Mouse (Mus musculus) myocyte (in vitro differentiated cells): ENCODE measurements around the gene Txn2. TPM values are rescaled to one million over a fixed set of nuclear protein-coding genes. Genes with fewer than 3 reads are reported as not detected.
A peak's percentile ranks its signal among the peaks of the same experiment; 100 is the strongest.

Experiments
- H3K27me3 ChIP-seq: one replicate; pipeline ENCODE4 v1.6.1; 2011; ENCODE audit not compliant: control insufficient read depth, insufficient read depth, insufficient read length
- H3K36me3 ChIP-seq: one replicate; pipeline ENCODE4 v1.6.1; 2011; ENCODE audit not compliant: control insufficient read depth, insufficient read depth
- H3K4me2 ChIP-seq: one replicate; pipeline ENCODE4 v1.6.1; 2011; ENCODE audit warnings: low read depth, control low read depth
- H3K4me3 ChIP-seq: one replicate; pipeline ENCODE4 v1.5.1; 2011; ENCODE audit warnings: mild to moderate bottlenecking, control low read depth, moderate library complexity
- H3K79me2 ChIP-seq: one replicate; pipeline ENCODE4 v1.6.1; 2011; ENCODE audit not compliant: control insufficient read depth, insufficient read depth
- H3ac ChIP-seq: one replicate; pipeline ENCODE4 v1.6.1; 2011; ENCODE audit not compliant: control insufficient read depth, insufficient read length
- CEBPB ChIP-seq: IDR thresholded peaks from 2 replicates; pipeline ENCODE4 v1.6.1; 2011; ENCODE audit warnings: mild to moderate bottlenecking, moderate library complexity; ENCODE audit not compliant: poor library complexity, insufficient read depth, severe bottlenecking
- E2F4 ChIP-seq: IDR thresholded peaks from one replicate; pipeline ENCODE4 v1.6.1; 2011; ENCODE audit warnings: mild to moderate bottlenecking, control low read depth, moderate library complexity; ENCODE audit not compliant: insufficient read depth
- MAX ChIP-seq: IDR thresholded peaks from one replicate; pipeline ENCODE4 v1.6.1; 2011; ENCODE audit warnings: low read depth, mild to moderate bottlenecking, control low read depth
- MYOD1 ChIP-seq, 3 experiments: IDR thresholded peaks; one replicate each; pipeline ENCODE4 v1.6.1; 2011; ENCODE audit warnings: control low read depth in 2 of 3, low read depth in 2 of 3, mild to moderate bottlenecking in 2 of 3, moderate library complexity in 1 of 3; ENCODE audit not compliant: insufficient read length in 2 of 3, control insufficient read depth in 1 of 3
- MYOG ChIP-seq, 3 experiments: IDR thresholded peaks; one replicate each; pipeline ENCODE4 v1.6.1; 2011; ENCODE audit warnings: control low read depth in 2 of 3, low read depth in 2 of 3, mild to moderate bottlenecking in 2 of 3; ENCODE audit not compliant: insufficient read length in 2 of 3, control insufficient read depth in 1 of 3, insufficient read depth in 1 of 3
- POLR2A ChIP-seq: IDR thresholded peaks from one replicate; pipeline ENCODE4 v1.6.1; 2011; ENCODE audit warnings: low read depth, mild to moderate bottlenecking, control low read depth, moderate library complexity; ENCODE audit not compliant: insufficient read length
- POLR2AphosphoS2 ChIP-seq: IDR thresholded peaks from one replicate; pipeline ENCODE4 v1.6.1; 2011; ENCODE audit warnings: low read depth, control low read depth; ENCODE audit not compliant: insufficient read length
- REST ChIP-seq: IDR thresholded peaks from one replicate; pipeline ENCODE4 v1.6.1; 2011; ENCODE audit warnings: mild to moderate bottlenecking, control low read depth, moderate library complexity; ENCODE audit not compliant: insufficient read depth, insufficient read length
- SRF ChIP-seq: IDR thresholded peaks from one replicate; pipeline ENCODE4 v1.6.1; 2011; ENCODE audit warnings: low read depth; ENCODE audit not compliant: control insufficient read depth, insufficient read length
- TCF12 ChIP-seq: IDR thresholded peaks from one replicate; pipeline ENCODE4 v1.6.1; 2011; ENCODE audit warnings: mild to moderate bottlenecking, control low read depth; ENCODE audit not compliant: poor library complexity, insufficient read depth, severe bottlenecking
- TCF3 ChIP-seq: IDR thresholded peaks from one replicate; pipeline ENCODE4 v1.6.1; 2011; ENCODE audit warnings: low read depth, control low read depth; ENCODE audit not compliant: insufficient read length
- USF1 ChIP-seq: IDR thresholded peaks from one replicate; pipeline ENCODE4 v1.6.1; 2011; ENCODE audit warnings: low read depth, mild to moderate bottlenecking, control low read depth, moderate library complexity
- polyA plus RNA-seq: library from polyadenylated mRNA; unstranded; fragments of >200 nt; fragmentation: generic; extraction: Trizol; gene quantifications from one replicate; pipeline ENCODE4 v1.2.1, GENCODE M21; 2012; ENCODE audit warnings: missing spikeins

The Txn2 gene
- polyA plus RNA-seq, 1 experiment = 383 TPM

DNA sequence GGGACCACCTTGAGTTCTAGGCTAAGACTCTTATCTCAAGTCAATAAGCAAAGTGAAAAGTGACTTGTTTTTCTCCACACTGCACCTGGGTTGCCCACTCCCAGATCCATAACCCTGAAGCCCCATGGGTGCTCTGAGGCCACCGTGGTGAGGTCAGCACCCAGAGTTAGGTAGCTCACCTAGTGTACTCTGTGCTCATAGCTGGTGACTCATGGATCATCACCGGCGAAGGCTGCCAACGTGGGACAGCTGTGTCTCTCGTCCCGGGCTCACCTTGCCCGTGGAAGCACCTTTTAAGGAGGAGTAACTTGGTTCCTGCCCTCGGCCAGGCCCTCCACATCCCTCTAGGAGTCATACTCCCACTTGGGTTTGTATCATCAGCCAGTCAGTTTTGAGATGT, 15.8 kb downstream of the Txn2 start:
- Histone ChIP-seq H3K4me3 (no peak overlapping the region), H3K4me2 (no peak overlapping the region), H3K36me3 (peaks cover 27% of the 10 kb centered on the region), H3K27me3 (no peaks in the 10 kb centered on the region), H3K79me2 (peaks cover 12% of the 10 kb centered on the region), H3ac (no peak overlapping the region)
- TF ChIP-seq MYOD1 (IDR thresholded peaks at IDR 0.05; ENCODE audit: control insufficient read depth in 1 of 3, insufficient read length in 2 of 3, low read depth in 2 of 3) (no peak), POLR2AphosphoS2 (peak; percentile 51), MYOG (IDR thresholded peaks at IDR 0.05; ENCODE audit: control insufficient read depth in 1 of 3, insufficient read depth in 1 of 3, insufficient read length in 2 of 3, low read depth in 2 of 3) (peak in 1 of 3 experiments; percentile 16), SRF (no peak)

DNA sequence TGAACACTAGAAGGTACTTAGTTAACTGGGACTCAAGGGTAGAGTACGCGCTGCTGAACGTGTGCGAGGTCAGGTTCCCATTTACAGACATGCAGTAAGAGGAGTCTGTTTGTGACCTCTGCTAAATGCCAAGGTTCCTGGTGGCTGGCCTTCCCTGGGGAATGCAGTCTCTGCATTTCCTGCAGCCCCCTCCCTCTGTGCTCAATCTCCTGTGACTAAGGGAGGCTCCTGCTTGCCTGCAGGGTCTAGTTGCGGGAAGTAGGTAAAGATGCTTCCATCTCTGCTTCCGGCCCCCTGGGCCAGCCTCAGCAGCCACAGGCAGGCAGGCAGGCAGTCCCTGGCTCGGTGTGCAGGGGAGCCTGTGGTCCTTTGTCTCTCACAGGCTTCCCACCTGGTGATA, 16.2 kb downstream of the Txn2 start:
- TF ChIP-seq SRF (no peak), POLR2AphosphoS2 (no peak), MAX (no peak), TCF3 (no peak), REST (no peak), E2F4 (no peak), CEBPB (no peak), MYOG (IDR thresholded peaks at IDR 0.05; ENCODE audit: control insufficient read depth in 1 of 3, insufficient read depth in 1 of 3, insufficient read length in 2 of 3, low read depth in 2 of 3) (no peak), TCF12 (no peak), POLR2A (no peak), USF1 (no peak), MYOD1 (IDR thresholded peaks at IDR 0.05; ENCODE audit: control insufficient read depth in 1 of 3, insufficient read length in 2 of 3, low read depth in 2 of 3) (no peak)
- Histone ChIP-seq H3K79me2 (peaks cover 8% of the 10 kb centered on the region), H3K4me3 (no peak overlapping the region), H3K36me3 (peaks cover 27% of the 10 kb centered on the region), H3ac (no peak overlapping the region), H3K27me3 (no peaks in the 10 kb centered on the region), H3K4me2 (no peak overlapping the region)

- Histone ChIP-seq H3K36me3 (peaks cover 27% of the 10 kb centered on the region), H3K27me3 (no peaks in the 10 kb centered on the region), H3K4me3 (no peak overlapping the region), H3ac (no peak overlapping the region), H3K4me2 (no peak overlapping the region), H3K79me2 (peaks cover 4% of the 10 kb centered on the region)
- no peak for TF ChIP-seq POLR2A
- no peak for TF ChIP-seq TCF3
- TF ChIP-seq E2F4 = no peak
- TF ChIP-seq MYOG (IDR thresholded peaks at IDR 0.05; ENCODE audit: control insufficient read depth in 1 of 3, insufficient read depth in 1 of 3, insufficient read length in 2 of 3, low read depth in 2 of 3) = no peak
- no peak for TF ChIP-seq REST
- no peak for TF ChIP-seq USF1
- TF ChIP-seq MAX = no peak
- no peak for TF ChIP-seq MYOD1 (IDR thresholded peaks at IDR 0.05; ENCODE audit: control insufficient read depth in 1 of 3, insufficient read length in 2 of 3, low read depth in 2 of 3)
- no peak for TF ChIP-seq CEBPB
- no peak for TF ChIP-seq TCF12
- no peak for TF ChIP-seq POLR2AphosphoS2
- TF ChIP-seq SRF = no peak
Measured at GRCm38 (mm10) chr15:77912048-77912447, 16.8 kb downstream of the Txn2 start.

- peak overlapping the region; percentile 51 for H3K4me2 ChIP-seq
- TF ChIP-seq SRF (no peak), REST (no peak), TCF3 (no peak), CEBPB (0 out of 2 replicates have a peak, but pooled peaks have one; percentile 32), MAX (no peak), MYOD1 (IDR thresholded peaks at IDR 0.05; ENCODE audit: control insufficient read depth in 1 of 3, insufficient read length in 2 of 3, low read depth in 2 of 3) (peak in 1 of 3 experiments; percentile 3), E2F4 (no peak), POLR2AphosphoS2 (peak; percentile 30), MYOG (IDR thresholded peaks at IDR 0.05; ENCODE audit: control insufficient read depth in 1 of 3, insufficient read depth in 1 of 3, insufficient read length in 2 of 3, low read depth in 2 of 3) (no peak), TCF12 (no peak), POLR2A (peak; percentile 33), USF1 (no peak)
- H3K79me2 ChIP-seq = no peaks in the 10 kb centered on the region
Measured at GRCm38 (mm10) chr15:77911065-77911464, 17.7 kb downstream of the Txn2 start.

DNA sequence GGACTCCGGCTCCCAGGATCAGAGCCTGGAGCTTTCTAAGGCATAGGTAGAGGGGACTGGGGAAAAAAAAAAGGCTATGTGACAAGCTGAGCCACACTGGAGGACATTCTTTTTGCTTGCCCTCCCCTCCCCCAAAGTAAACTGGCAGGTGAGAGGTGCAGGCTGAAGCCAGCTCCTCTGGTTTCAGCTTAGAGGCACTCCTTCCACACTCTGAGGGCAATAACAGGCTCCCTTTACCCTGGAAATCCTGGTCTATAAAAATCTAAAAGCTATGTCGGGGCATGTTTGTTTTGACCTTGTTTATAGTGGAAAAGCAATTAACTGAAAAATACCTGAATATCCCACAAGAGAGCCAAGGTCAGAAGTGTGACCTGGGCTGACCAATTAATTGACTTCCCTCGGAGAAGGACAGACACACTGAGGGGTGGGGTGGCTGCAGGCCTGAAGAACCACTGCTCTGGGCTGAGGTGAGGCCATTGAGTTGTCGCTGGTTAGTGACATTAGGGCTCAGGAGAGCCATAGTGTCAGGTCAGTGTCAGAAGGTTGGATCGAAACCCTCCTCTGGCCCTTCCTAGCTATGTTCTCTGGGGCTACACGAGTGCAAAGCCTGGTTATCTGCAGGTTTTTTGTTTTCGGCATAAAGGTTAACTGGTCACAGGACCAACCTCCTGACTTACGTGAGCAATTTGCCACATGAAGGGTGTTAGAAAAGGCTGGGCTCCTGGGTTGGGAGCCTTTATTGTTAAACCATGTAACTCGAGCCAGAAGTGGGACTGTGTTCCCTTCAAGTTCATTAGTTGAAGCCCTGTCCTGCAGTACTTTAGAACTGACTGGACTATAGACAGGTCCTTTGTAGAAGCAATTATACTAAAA, 20.9 kb downstream of the Txn2 start:
- Histone ChIP-seq H3K79me2 (no peaks in the 10 kb centered on the region), H3K4me3 (no peak overlapping the region), H3K27me3 (no peaks in the 10 kb centered on the region), H3K4me2 (no peak overlapping the region), H3ac (no peak overlapping the region), H3K36me3 (no peaks in the 10 kb centered on the region)
- TF ChIP-seq TCF3 = no peak
- no peak for TF ChIP-seq TCF12
- TF ChIP-seq POLR2A = no peak
- TF ChIP-seq MYOG (IDR thresholded peaks at IDR 0.05; ENCODE audit: control insufficient read depth in 1 of 3, insufficient read depth in 1 of 3, insufficient read length in 2 of 3, low read depth in 2 of 3) = no peak
- TF ChIP-seq POLR2AphosphoS2 = no peak
- no peak for TF ChIP-seq MYOD1 (IDR thresholded peaks at IDR 0.05; ENCODE audit: control insufficient read depth in 1 of 3, insufficient read length in 2 of 3, low read depth in 2 of 3)

More at GRCm38 (mm10) chr15:77911065-77911464, 17.7 kb downstream of the Txn2 start:
- Histone ChIP-seq H3K27me3 (no peaks in the 10 kb centered on the region), H3K36me3 (peaks cover 18% of the 10 kb centered on the region), H3ac (no peak overlapping the region), H3K4me3 (no peak overlapping the region)
